Mouse (Mus musculus) kidney, embryonic 14.5 days (tissue): ENCODE measurements around the gene Megf11. TPM values are rescaled to one million over a fixed set of nuclear protein-coding genes. Genes with fewer than 3 reads are reported as not detected.

Source experiments
- ATAC-seq: fragments of 200-750 bp; cut with Nextera tagmentation; 2 replicates; pipeline ENCODE4 v1.8.0; 2017; ENCODE audit warnings: moderate number of reproducible peaks, mild to moderate bottlenecking, moderate TSS enrichment, moderate library complexity; ENCODE audit not compliant: low FRiP score, low TSS enrichment
- H3K27ac ChIP-seq: fragments of 300-500 bp; sonication (generic); 2 replicates; pipeline ENCODE4 v1.5.1; 2014; ENCODE audit warnings: low read depth, mild to moderate bottlenecking, low read length, moderate library complexity, mixed read lengths
- H3K27me3 ChIP-seq: fragments of 300-500 bp; sonication (generic); 2 replicates; pipeline ENCODE4 v1.6.1; 2014; ENCODE audit warnings: mild to moderate bottlenecking, low read length; ENCODE audit not compliant: control insufficient read depth, insufficient read depth
- H3K36me3 ChIP-seq: fragments of 300-500 bp; sonication (generic); 2 replicates; pipeline ENCODE4 v1.6.1; 2014; ENCODE audit warnings: low read length, mixed read lengths; ENCODE audit not compliant: control insufficient read depth, insufficient read depth
- H3K4me1 ChIP-seq: fragments of 300-500 bp; sonication (generic); 2 replicates; pipeline ENCODE4 v1.6.1; 2014; ENCODE audit warnings: low read length, mixed read lengths; ENCODE audit not compliant: control insufficient read depth, insufficient read depth
- H3K4me2 ChIP-seq: fragments of 300-500 bp; sonication (generic); replicated peaks from 2 replicates; pipeline ENCODE4 v1.6.1; 2014; ENCODE audit warnings: low read depth, mild to moderate bottlenecking, low read length
- H3K4me3 ChIP-seq: fragments of 300-500 bp; sonication (generic); 2 replicates; pipeline ENCODE4 v1.5.1; 2014; ENCODE audit warnings: mild to moderate bottlenecking, low read length
- H3K9ac ChIP-seq: fragments of 300-500 bp; sonication (generic); 2 replicates; pipeline ENCODE4 v1.6.1; 2014; ENCODE audit warnings: low read depth, mild to moderate bottlenecking, low read length, moderate library complexity
- H3K9me3 ChIP-seq: fragments of 300-500 bp; sonication (generic); 2 replicates; pipeline ENCODE4 v1.6.1; 2016; ENCODE audit warnings: low read length; ENCODE audit not compliant: control insufficient read depth
- WGBS: fragments of 180-500 bp; shearing (Covaris S2); extraction: QIAGEN DNeasy Blood & Tissue Kit; methylation state at CpG from one replicate; pipeline ENCODE4 v1.1.7; 2014; 5-methylcytosine and 5-hydroxymethylcytosine counted together
- polyA plus RNA-seq: library from polyadenylated mRNA; unstranded; fragments of >200 nt; fragmentation: Nextera tagmentation; extraction: Ambion mirVana; gene quantifications from 2 replicates; pipeline ENCODE4 v1.2.1, GENCODE M21; 2014

Gene Megf11
- polyA plus RNA-seq, 1 experiment from 2014 or later: 3.7 TPM

DNA sequence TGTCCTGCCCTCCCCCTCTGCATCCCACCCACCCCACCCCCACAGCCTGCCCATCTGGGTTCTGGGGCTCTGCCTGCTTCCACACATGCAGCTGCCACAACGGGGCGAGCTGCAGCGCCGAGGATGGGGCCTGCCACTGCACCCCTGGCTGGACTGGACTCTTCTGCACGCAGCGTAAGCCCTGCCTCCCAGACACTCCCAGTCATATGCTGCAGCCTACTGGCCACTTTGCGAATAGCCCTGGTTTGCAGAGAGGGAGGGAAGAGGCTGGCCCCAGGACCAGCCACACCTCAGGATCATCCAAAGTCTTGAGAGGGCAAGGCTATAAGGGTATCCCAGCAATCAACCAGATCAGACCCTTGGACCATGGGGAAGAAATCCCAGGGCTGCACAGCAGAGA, 305.8 kb downstream of the Megf11 start:
- Histone ChIP-seq H3K4me3 (no peak overlapping the region), H3K27ac (no peak overlapping the region), H3K9me3 (no peaks in the 10 kb centered on the region), H3K27me3 (no peaks in the 10 kb centered on the region), H3K36me3 (peaks cover 6% of the 10 kb centered on the region; the same call in 1 of the 2 replicates), H3K9ac (no peak overlapping the region), H3K4me1 (peaks cover 7% of the 10 kb centered on the region; the same call in 1 of the 2 replicates), H3K4me2 (no peak overlapping the region)
- peak; percentile 84 for ATAC-seq
- WGBS: 7% methylated on average over 7 of the region's 7 CpGs

DNA sequence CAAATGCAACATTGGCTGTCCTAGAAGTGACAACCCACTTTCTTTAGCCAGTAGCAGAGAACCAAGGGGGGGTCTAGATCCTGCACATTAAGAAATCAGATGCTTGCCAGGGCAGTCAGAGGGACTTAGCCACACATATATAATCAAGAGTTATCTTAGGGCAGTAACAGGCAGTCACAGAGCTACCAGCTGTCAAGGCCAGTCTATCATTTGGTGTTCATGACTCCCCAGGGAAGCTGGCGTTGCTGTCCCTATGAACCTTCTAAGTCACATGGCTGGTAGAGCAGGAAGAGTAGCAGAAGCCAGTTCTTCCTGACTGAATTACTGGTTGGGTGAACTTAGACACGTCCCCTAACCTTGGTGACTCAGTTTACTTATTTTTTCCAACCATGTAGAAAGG, 307.7 kb downstream of the Megf11 start:
- no peak overlapping the region for H3K9ac ChIP-seq
- no peak overlapping the region for H3K4me3 ChIP-seq
- no peak overlapping the region for H3K4me2 ChIP-seq
- no peak overlapping the region for H3K27ac ChIP-seq
- H3K27me3 ChIP-seq: no peaks in the 10 kb centered on the region
- 0 out of 2 replicates have a peak, but pooled peaks cover 3% of the 10 kb centered on the region for H3K4me1 ChIP-seq
- WGBS: 59% methylated on average over 2 of the region's 2 CpGs
- no peaks in the 10 kb centered on the region for H3K9me3 ChIP-seq
- H3K36me3 ChIP-seq: peaks cover 6% of the 10 kb centered on the region; the same call in 1 of the 2 replicates
- ATAC-seq: no peak

DNA sequence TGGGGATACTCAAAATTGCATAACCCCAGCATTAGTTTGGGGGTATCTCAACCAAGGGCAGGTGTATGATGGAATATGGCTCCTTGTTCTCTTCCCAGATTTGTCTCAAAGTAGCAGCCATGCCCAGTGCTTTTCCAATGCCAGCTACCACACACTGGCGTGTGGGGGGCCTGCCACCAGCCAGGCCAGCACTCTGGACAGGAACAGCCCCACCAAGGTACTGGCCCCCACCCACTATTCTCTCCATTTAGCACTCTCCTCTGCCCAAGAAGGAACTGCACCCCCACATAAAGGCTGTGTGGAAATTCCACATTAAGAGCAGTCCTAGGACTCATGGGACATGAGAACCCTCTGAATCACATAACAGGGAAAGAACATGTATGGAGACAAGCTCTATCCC, 309.8 kb downstream of the Megf11 start:
- H3K9ac ChIP-seq: no peak overlapping the region
- no peak overlapping the region for H3K27ac ChIP-seq
- peaks cover 3% of the 10 kb centered on the region; the same call in 1 of the 2 replicates for H3K4me1 ChIP-seq
- WGBS: 90% methylated on average over 1 of the region's 1 CpGs
- no peak for ATAC-seq
- H3K36me3 ChIP-seq: peaks cover 6% of the 10 kb centered on the region; the same call in 1 of the 2 replicates
- H3K4me2 ChIP-seq: no peak overlapping the region
- no peaks in the 10 kb centered on the region for H3K27me3 ChIP-seq
- no peaks in the 10 kb centered on the region for H3K9me3 ChIP-seq
- no peak overlapping the region for H3K4me3 ChIP-seq

DNA sequence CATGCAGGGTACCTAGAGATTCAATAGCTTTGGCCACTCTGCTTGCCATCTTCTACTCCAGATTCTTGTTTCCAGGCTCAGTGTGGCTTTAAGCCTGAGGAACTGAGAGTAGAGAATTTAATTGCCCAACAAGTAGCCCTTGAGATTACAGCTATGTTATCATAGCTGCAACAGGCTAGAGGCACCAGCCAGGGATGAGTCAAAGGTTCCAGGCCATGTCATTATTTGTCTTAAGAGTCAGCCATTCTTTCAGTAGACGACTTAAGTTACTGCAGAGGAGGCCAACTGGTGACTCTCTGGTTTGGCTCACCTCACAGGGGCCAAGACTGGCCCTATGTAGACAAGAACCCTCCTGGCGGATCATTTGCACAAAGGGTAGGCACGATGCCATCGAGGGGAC, 311.0 kb downstream of the Megf11 start:
- Histone ChIP-seq H3K36me3 (peaks cover 9% of the 10 kb centered on the region; the same call in 1 of the 2 replicates), H3K9ac (no peak overlapping the region), H3K27me3 (no peaks in the 10 kb centered on the region), H3K4me3 (no peak overlapping the region), H3K27ac (no peak overlapping the region), H3K4me2 (no peak overlapping the region), H3K4me1 (peaks cover 8% of the 10 kb centered on the region), H3K9me3 (no peaks in the 10 kb centered on the region)
- no peak for ATAC-seq
- WGBS: 75% methylated on average over 4 of the region's 4 CpGs

DNA sequence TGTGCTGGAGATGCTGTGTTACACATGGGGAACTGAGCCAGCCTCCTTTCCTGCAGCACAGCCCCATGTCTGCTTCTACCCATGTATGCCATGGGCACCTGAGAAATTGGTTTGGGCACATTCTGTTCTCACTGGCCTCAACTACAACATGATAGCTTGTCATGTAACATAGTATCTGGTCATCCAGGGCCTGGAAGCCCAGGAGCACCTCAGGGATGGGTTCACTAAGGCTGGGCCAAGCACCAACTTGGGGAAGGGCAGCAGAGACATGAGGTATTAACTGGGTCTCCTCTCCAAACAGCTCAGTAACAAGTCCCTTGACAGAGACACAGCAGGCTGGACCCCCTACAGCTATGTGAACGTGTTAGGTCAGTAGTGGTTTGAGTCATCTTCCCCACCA, 311.6 kb downstream of the Megf11 start:
- no peak for ATAC-seq
- WGBS: 76% methylated on average over 1 of the region's 1 CpGs
- no peak overlapping the region for H3K4me2 ChIP-seq
- peaks cover 13% of the 10 kb centered on the region; the same call in 1 of the 2 replicates for H3K36me3 ChIP-seq
- H3K27me3 ChIP-seq: no peaks in the 10 kb centered on the region
- no peak overlapping the region for H3K27ac ChIP-seq
- no peak overlapping the region for H3K9ac ChIP-seq
- no peak overlapping the region for H3K4me3 ChIP-seq
- no peaks in the 10 kb centered on the region for H3K9me3 ChIP-seq
- peaks cover 8% of the 10 kb centered on the region for H3K4me1 ChIP-seq

DNA sequence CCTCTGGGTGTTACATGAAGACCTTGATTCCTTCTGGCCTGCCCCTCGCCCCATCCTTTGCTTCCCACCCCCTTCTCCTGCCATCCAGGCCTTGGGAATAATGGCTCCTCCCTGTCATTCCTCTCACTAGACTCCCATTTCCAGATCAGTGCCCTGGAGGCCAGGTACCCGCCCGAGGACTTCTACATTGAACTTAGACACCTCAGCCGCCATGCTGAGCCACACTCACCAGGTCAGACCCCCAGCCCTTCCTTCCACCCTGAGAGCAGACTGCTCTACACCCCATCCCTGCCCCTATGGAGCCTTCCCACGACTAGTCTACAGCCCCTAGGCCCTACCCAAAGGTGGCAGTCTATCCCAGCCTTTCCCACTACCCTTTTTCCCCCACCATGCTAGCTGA, 312.3 kb downstream of the Megf11 start:
- Histone ChIP-seq H3K4me1 (peaks cover 8% of the 10 kb centered on the region), H3K9me3 (no peaks in the 10 kb centered on the region), H3K27me3 (no peaks in the 10 kb centered on the region), H3K27ac (no peak overlapping the region), H3K4me3 (no peak overlapping the region), H3K36me3 (peaks cover 13% of the 10 kb centered on the region; the same call in 1 of the 2 replicates), H3K9ac (no peak overlapping the region), H3K4me2 (no peak overlapping the region)
- WGBS: 87% methylated on average over 5 of the region's 5 CpGs
- ATAC-seq: no peak

DNA sequence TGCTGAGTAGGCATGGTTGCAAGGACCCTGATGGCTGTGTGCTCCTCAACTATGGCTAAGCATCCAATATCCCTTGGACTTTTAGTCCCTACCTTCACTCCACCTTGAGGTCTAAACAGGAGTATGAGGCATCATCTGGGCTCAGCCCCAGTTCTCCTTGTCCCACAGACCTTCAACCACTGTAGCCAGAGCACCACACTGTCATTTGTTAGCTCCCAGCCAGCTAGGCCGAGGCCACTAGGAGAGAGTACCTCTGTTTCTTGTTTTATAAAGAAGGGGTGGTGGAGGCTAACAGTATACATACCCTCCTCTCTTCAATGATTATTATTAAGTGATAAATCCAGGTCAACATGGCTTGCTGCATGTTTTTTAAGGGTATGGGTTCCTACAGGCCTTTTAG, 313.2 kb downstream of the Megf11 start:
- H3K4me1 ChIP-seq: peaks cover 8% of the 10 kb centered on the region
- peaks cover 13% of the 10 kb centered on the region; the same call in 1 of the 2 replicates for H3K36me3 ChIP-seq
- no peaks in the 10 kb centered on the region for H3K27me3 ChIP-seq
- H3K4me3 ChIP-seq: no peak overlapping the region
- no peak for ATAC-seq
- no peak overlapping the region for H3K4me2 ChIP-seq
- 87% methylated on average over 1 of the region's 1 CpGs for WGBS
- H3K9me3 ChIP-seq: no peaks in the 10 kb centered on the region
- 0 out of 2 replicates have a peak overlapping the region, but pooled peaks have one; percentile 11 for H3K27ac ChIP-seq
- H3K9ac ChIP-seq: no peak overlapping the region

DNA sequence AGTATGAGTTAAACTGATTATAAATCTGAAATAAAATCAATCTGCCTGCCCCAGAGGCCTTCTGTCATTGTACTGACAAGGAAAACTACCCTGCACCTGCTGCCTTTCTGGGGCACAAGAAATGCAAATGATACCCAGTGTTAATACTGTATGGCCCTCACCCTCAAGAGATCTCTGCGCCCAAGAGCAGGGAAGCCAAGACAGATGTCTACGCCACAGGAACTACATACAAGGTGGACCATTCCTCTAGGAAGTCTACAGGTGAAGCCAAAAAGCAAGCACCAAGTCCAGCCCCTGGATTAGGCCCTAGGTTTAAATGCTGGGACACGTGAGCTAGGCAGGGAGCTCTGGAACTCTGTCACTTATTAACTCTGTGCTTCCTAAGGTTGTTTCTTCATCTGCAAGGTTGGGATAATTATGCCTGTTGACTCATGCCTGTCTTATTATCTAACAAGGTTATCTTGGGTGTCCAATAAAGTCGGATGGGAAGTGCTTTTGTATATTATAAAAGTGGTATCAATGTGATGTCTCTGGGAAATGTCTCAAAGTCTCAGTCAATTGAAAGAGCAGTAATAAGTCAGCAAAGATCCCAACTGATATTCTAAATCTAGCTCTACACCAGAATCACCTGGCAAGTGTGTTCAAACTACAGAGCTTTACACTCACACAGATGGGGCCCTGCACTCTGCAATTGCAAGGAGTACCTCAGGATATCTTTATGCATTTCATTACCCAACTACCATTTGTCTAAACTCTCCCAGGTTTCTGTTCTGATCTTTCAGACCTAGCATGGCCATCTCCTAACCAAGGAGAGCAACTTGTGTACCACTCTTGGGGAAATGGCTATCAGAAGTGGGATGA, 315.3 kb downstream of the Megf11 start:
- Histone ChIP-seq H3K9ac (no peak overlapping the region), H3K4me3 (no peak overlapping the region), H3K4me2 (no peak overlapping the region), H3K27ac (peak overlapping the region; percentile 39; the same call in 1 of the 2 replicates), H3K4me1 (peaks cover 8% of the 10 kb centered on the region), H3K36me3 (peaks cover 15% of the 10 kb centered on the region; the same call in 1 of the 2 replicates), H3K9me3 (no peaks in the 10 kb centered on the region), H3K27me3 (no peaks in the 10 kb centered on the region)
- 73% methylated on average over 4 of the region's 4 CpGs for WGBS
- ATAC-seq: no peak

DNA sequence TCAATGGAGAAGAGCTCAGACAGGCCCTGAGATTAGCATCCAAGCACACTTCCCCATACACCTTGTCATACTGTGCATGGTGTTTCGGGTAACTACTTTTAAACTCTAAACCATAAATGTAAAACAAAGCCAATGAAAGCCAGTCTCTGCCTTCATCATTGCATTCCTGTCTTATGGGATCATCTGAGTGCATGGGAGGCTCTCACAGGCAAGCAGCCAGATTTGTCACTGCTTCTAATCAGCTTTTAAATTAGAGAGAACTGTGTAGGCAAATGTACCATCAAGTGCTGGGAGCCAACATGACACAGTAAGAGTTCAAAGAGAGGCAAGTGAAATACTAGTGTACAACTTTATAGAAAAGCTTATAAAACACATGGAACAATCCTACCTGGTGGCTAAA, 316.2 kb downstream of the Megf11 start:
- ATAC-seq: no peak
- Histone ChIP-seq H3K4me2 (no peak overlapping the region), H3K4me1 (peaks cover 8% of the 10 kb centered on the region), H3K27me3 (no peaks in the 10 kb centered on the region), H3K36me3 (peaks cover 20% of the 10 kb centered on the region; the same call in 1 of the 2 replicates), H3K4me3 (no peak overlapping the region), H3K9ac (no peak overlapping the region), H3K27ac (no peak overlapping the region), H3K9me3 (no peaks in the 10 kb centered on the region)
- WGBS: 95% methylated on average over 1 of the region's 1 CpGs
